Mouse (Mus musculus): Measurements from ENCODE around the gene Teddm3.
"Not testable (repeated sequence)": the region's sequence is repeated elsewhere in the genome, so short reads cannot be mapped to it uniquely, and the experiment has no call there.

Teddm3 gene

DNA sequence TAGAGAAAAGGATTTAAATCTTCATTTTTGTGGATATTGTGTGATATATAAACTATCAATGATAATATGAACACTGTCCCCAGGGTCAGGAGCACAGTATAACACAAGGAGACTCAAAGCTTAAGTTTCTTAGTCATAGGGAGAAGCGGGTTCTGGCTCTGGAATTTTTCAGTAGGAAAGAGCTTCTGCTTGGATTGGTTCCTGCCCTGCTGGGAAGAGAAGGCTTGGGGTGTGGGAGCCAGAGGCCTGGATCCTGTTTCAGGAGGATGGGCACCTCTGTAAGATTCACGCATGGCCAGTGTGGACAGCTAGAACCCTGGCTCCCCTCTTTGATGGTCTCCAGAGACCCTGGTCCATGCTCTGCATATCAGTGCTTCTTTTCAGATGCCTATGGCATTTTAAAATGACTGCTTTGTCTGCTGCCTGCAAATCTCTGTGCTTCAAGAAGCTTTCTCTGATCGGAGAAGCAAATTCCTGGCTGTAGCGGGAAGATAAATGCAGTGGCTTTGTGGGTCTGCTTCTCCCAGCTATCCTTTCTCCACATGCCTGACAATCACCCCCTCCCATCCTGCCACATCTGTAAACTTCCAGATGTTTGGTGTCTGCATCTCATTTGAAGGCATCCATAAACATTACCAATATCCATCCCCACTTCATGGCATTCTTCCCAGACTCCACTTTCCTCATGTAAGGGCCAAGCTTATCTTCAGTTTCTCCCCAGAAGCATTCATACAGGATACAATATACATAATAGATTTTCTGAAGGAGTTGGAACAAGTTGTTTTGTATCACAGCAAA, 2.0 kb downstream of the Teddm3 start:
- no peak for DNase-seq (ENCODE audit: low read depth)

GRCm38 (mm10) chr16:21149896-21150295, 3.9 kb downstream of the Teddm3 start:
- no peak for DNase-seq (ENCODE audit: low read depth)

DNA sequence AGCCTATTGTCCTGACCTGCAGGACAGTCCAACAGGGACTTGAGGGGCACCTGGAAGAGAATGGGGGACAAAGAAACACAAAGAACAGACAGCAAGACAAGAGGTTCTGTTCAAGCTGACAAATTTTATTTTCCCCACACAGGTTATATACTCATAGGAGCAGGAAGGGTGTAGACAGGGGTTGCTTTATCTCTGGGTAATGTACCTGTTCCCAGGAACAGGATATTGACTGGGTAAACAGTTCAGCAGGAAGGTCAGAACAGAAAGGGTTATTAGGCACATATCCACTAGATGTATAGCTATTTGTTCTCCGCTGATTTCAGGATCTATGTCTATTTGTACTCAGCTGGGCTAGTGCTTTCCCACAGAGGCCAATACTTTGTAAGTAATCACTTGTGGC, 5.3 kb downstream of the Teddm3 start:
- DNase-seq (ENCODE audit: low read depth) = not testable (repeated sequence)

- DNase-seq (ENCODE audit: low read depth) = no peak
Measured at GRCm38 (mm10) chr16:21136312-21137083, 17.3 kb downstream of the Teddm3 start.

GRCm38 (mm10) chr16:21127666-21128065, 26.1 kb downstream of the Teddm3 start:
- DNase-seq (ENCODE audit: low read depth) = not testable (repeated sequence)

DNA sequence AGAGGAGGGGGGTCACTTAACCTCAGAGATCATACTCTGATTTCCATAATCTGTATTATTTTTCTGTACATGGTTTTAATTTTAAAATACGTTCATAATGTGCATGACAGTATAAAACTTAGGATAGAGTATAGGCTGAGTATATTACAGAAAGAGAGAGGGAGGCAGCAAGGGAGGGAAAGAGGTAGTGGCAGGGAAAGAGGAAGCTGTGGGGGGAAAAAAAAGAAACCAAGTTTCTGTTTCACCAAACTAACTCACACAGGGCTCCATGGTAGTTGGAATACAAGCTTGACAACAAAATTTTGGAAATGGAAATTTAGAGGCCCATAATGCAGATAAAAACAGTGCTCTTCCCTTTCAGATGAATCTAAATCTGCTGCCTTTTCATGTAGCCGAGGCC, 31.0 kb downstream of the Teddm3 start:
- DNase-seq (ENCODE audit: low read depth) = not testable (repeated sequence)

- DNase-seq (ENCODE audit: low read depth) = no peak
Measured at GRCm38 (mm10) chr16:21116078-21116477, 37.7 kb downstream of the Teddm3 start.

DNA sequence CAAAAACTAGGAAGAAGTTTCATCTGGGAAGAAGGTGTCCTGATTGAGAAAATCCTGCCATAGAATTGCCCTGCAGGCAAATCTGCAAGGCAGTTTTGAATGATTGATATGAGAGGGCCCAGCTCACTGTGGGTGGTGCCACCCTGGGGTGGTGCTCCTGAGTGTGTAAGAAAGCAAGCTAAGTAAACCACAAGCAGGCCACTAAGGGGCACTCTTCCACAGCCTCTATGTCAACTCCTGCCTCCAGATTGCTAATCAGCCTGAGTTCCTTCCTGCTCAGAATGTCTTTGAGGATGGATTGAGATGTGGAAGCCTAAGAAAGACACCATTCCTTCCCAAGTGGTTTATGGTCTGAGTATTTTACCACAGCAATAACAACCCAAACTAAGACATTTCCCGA, 44.3 kb downstream of the Teddm3 start:
- no peak for DNase-seq (ENCODE audit: low read depth)

Measured in c-Kit-positive CD71-negative TER-119-negative erythroid progenitor cells, embryonic 14.5 days (primary cell).